Comparison of ENCODE assay signal across 8 mouse cellular contexts in genomic region chr16:4880136-4880825, GRCm38 (mm10). TPM values are rescaled to one million over a fixed set of nuclear protein-coding genes. Genes with fewer than 3 reads are reported as not detected.
DNase-seq lines count a peak whose midpoint lies in the region; ATAC-seq lines count a peak whose summit lies in the region.

Ubald1 (minus strand) TSS chr16:4880315.

- ATAC-seq in megakaryocyte progenitor cell, adult 5-6 weeks (replicated peaks; ENCODE audit: poor library complexity): peak; percentile 58

- DNase-seq in adipocyte (ENCODE audit: low spot score): peak; percentile 100
- peak; percentile 100 for DNase-seq in embryo, embryonic 10 days (ENCODE audit: low spot score)
- DNase-seq in gastrocnemius, postnatal 10 days: peak; percentile 98
- peak; percentile 99 for DNase-seq in induced T-regulatory cell, adult 2 months (ENCODE audit: low read depth)
- peak; percentile 98 to 99 for DNase-seq in left cerebral cortex, adult 9 months (ENCODE audit: low spot score in 2 of 2)
- DNase-seq in right cerebral cortex, postnatal 14 days: peak; percentile 99
- peak; percentile 92 to 97 for DNase-seq in urinary bladder, postnatal 36 days (ENCODE audit: low spot score in 2 of 2)

RNA-seq across cellular contexts. Expression of gene Ubald1, which starts in this region (rescaled TPM):
- total RNA-seq in gastrocnemius, postnatal 10 days (2021): 10 to 100 TPM; 28.1 to 33.4 TPM
- total RNA-seq in megakaryocyte progenitor cell, adult 5-6 weeks (2015): 36.5 and 38.4 TPM in 2 replicates
- 16.3 and 16.5 TPM in 2 replicates for total RNA-seq in megakaryocyte progenitor cell, adult 5-6 weeks (2017)

Comparison
In these comparisons a context has a peak if more than half of its experiments do, and no peak if none do; other contexts are left out.
1. Peak in every context shown above with its lines: DNase-seq and ATAC-seq.